Mouse (Mus musculus) lung, embryonic 14.5 days (tissue): ENCODE results near the gene Dlg5. TPM values are rescaled to one million over a fixed set of nuclear protein-coding genes. Genes with fewer than 3 reads are reported as not detected.
A peak's percentile ranks its signal among the peaks of the same experiment; 100 is the strongest.

Experiments
- ATAC-seq: fragments of 200-750 bp; cut with Nextera tagmentation; 2 replicates; pipeline ENCODE4 v1.8.0; 2017; ENCODE audit warnings: mild to moderate bottlenecking, moderate TSS enrichment, moderate library complexity; ENCODE audit not compliant: insufficient read depth
- DNase-seq: peaks from one replicate; pipeline ENCODE4 v3.0.0-alpha.2; 2015
- H3K27ac ChIP-seq: fragments of 300-500 bp; sonication (generic); 2 replicates; pipeline ENCODE4 v1.5.1; 2014; ENCODE audit warnings: low read depth, mild to moderate bottlenecking, moderate library complexity
- H3K27me3 ChIP-seq: fragments of 300-500 bp; sonication (generic); 2 replicates; pipeline ENCODE4 v1.6.1; 2014; ENCODE audit warnings: low read length, control low read depth; ENCODE audit not compliant: insufficient read depth
- H3K36me3 ChIP-seq: fragments of 300-500 bp; sonication (generic); 2 replicates; pipeline ENCODE4 v1.6.1; 2014; ENCODE audit warnings: control low read depth; ENCODE audit not compliant: insufficient read depth
- H3K4me1 ChIP-seq: fragments of 300-500 bp; sonication (generic); 2 replicates; pipeline ENCODE4 v1.6.1; 2014; ENCODE audit warnings: antibody characterized with exemption, control low read depth; ENCODE audit not compliant: insufficient read depth
- H3K4me2 ChIP-seq: fragments of 300-500 bp; sonication (generic); 2 replicates; pipeline ENCODE4 v1.6.1; 2014; ENCODE audit warnings: mild to moderate bottlenecking
- H3K4me3 ChIP-seq: fragments of 300-500 bp; sonication (generic); 2 replicates; pipeline ENCODE4 v1.5.1; 2014; ENCODE audit warnings: low read depth, low read length
- H3K9ac ChIP-seq: fragments of 300-500 bp; sonication (generic); 2 replicates; pipeline ENCODE4 v1.6.1; 2014
- H3K9me3 ChIP-seq: fragments of 300-500 bp; sonication (generic); 2 replicates; pipeline ENCODE4 v1.6.1; 2016; ENCODE audit warnings: low read depth, low read length, control low read depth
- CTCF ChIP-seq: IDR thresholded peaks from 2 replicates; pipeline ENCODE4 v1.5.1; 2016; ENCODE audit warnings: antibody characterized with exemption, low read depth
- WGBS: fragments of 180-500 bp; shearing (Covaris S2); extraction: QIAGEN DNeasy Blood & Tissue Kit; methylation state at CpG from one replicate; pipeline ENCODE4 v1.1.7; 2014; 5-methylcytosine and 5-hydroxymethylcytosine counted together
- polyA plus RNA-seq: library from polyadenylated mRNA; unstranded; fragments of >200 nt; fragmentation: Nextera tagmentation; extraction: Ambion mirVana; gene quantifications from 2 replicates; pipeline ENCODE4 v1.2.1, GENCODE M21; 2014

Dlg5 gene
- polyA plus RNA-seq, 1 experiment from 2014 or later = 28.9 TPM

DNA sequence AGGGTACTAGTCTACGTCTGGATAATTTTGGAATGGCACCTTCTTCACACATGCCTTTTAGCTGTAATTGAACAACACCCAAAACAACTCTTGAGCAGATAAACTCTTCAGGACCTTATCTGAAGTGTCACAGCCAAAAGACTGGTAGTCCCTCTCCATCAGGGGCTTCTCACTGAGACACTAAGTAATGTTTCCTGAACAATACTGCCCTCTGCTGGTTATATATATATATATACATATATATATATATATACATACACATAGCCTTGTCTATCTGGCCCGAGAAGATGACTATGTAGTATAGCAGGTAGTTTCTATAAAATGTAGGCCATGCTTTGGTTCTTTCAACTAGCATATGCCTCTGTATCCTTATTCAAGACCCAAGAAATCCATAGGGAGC, 29.8 kb upstream of the Dlg5 start:
- Histone ChIP-seq H3K4me2 (no peak overlapping the region), H3K4me3 (no peak overlapping the region), H3K27ac (no peak overlapping the region), H3K9ac (no peak overlapping the region), H3K4me1 (no peaks in the 10 kb centered on the region), H3K27me3 (no peaks in the 10 kb centered on the region), H3K9me3 (no peaks in the 10 kb centered on the region), H3K36me3 (no peaks in the 10 kb centered on the region)
- 22% methylated on average over 2 of the region's 2 CpGs for WGBS
- no peak for ATAC-seq
- peak; percentile 77 for DNase-seq
- no peak for TF ChIP-seq CTCF

GRCm38 (mm10) chr14:24273575-24273974, 27.9 kb upstream of the Dlg5 start:
- no peak overlapping the region for H3K4me2 ChIP-seq
- no peaks in the 10 kb centered on the region for H3K36me3 ChIP-seq
- 44% methylated on average over 2 of the region's 2 CpGs for WGBS
- H3K4me3 ChIP-seq = no peak overlapping the region
- peak; percentile 78 for DNase-seq
- TF ChIP-seq CTCF = peak; percentile 74
- no peak overlapping the region for H3K27ac ChIP-seq
- no peaks in the 10 kb centered on the region for H3K27me3 ChIP-seq
- H3K9ac ChIP-seq = no peak overlapping the region
- no peaks in the 10 kb centered on the region for H3K9me3 ChIP-seq
- H3K4me1 ChIP-seq = no peaks in the 10 kb centered on the region
- ATAC-seq = peak; percentile 31; the same call in 1 of the 2 replicates

- no peaks in the 10 kb centered on the region for H3K27me3 ChIP-seq
- peak; percentile 28 for DNase-seq
- TF ChIP-seq CTCF = no peak
- no peak overlapping the region for H3K9ac ChIP-seq
- H3K4me1 ChIP-seq = no peaks in the 10 kb centered on the region
- no peaks in the 10 kb centered on the region for H3K36me3 ChIP-seq
- 59% methylated on average over 1 of the region's 1 CpGs for WGBS
- H3K27ac ChIP-seq = no peak overlapping the region; the same call in 1 of the 2 replicates
- no peak overlapping the region for H3K4me3 ChIP-seq
- no peaks in the 10 kb centered on the region for H3K9me3 ChIP-seq
- ATAC-seq = no peak
- no peak overlapping the region for H3K4me2 ChIP-seq
Observed at GRCm38 (mm10) chr14:24269571-24269970, 23.9 kb upstream of the Dlg5 start.

- H3K4me2 ChIP-seq = no peak overlapping the region
- DNase-seq = peak; percentile 66
- H3K4me3 ChIP-seq = no peak overlapping the region
- TF ChIP-seq CTCF = no peak
- no peak overlapping the region for H3K9ac ChIP-seq
- H3K36me3 ChIP-seq = no peaks in the 10 kb centered on the region
- no peak overlapping the region for H3K27ac ChIP-seq
- peaks cover 7% of the 10 kb centered on the region for H3K4me1 ChIP-seq
- H3K27me3 ChIP-seq = no peaks in the 10 kb centered on the region
- 33% methylated on average over 2 of the region's 2 CpGs for WGBS
- H3K9me3 ChIP-seq = no peaks in the 10 kb centered on the region
- ATAC-seq = peak; percentile 70; the same call in 1 of the 2 replicates
Observed at GRCm38 (mm10) chr14:24262915-24263314, 17.2 kb upstream of the Dlg5 start.

GRCm38 (mm10) chr14:24262382-24262781, 16.7 kb upstream of the Dlg5 start:
- Histone ChIP-seq H3K9ac (no peak overlapping the region), H3K27ac (peak overlapping the region; percentile 40), H3K4me1 (peaks cover 7% of the 10 kb centered on the region), H3K4me2 (no peak overlapping the region), H3K4me3 (no peak overlapping the region), H3K27me3 (no peaks in the 10 kb centered on the region), H3K9me3 (no peaks in the 10 kb centered on the region), H3K36me3 (no peaks in the 10 kb centered on the region)
- no peak for TF ChIP-seq CTCF
- ATAC-seq = 0 out of 2 replicates have a peak, but pooled peaks have one; percentile 36
- 53% methylated on average over 6 of the region's 6 CpGs for WGBS
- DNase-seq = no peak

DNA sequence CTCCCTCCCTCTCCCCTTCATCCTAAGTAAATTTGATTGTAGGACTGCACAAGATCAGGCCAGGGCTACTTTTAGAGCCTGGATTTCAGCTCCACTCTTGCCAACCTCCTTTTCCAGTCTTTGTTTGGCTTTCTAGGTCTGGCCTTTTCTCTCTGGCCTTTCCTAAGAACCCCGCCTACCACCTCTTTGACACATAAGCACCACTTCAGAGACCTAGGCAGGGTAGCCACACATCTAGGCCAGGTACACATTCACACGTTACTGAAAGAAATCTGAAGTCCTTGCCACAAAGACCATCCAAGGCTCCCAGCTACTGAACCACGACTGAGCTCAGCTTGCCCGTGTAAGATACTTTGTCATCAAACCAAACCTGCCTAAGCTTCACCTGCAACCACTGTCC, 14.7 kb upstream of the Dlg5 start:
- Histone ChIP-seq H3K27ac (no peak overlapping the region), H3K27me3 (no peaks in the 10 kb centered on the region), H3K4me1 (peaks cover 7% of the 10 kb centered on the region), H3K4me3 (no peak overlapping the region), H3K36me3 (no peaks in the 10 kb centered on the region), H3K4me2 (no peak overlapping the region), H3K9ac (no peak overlapping the region), H3K9me3 (no peaks in the 10 kb centered on the region)
- WGBS = 47% methylated on average over 4 of the region's 4 CpGs
- ATAC-seq (peak; percentile 52), DNase-seq (peak; percentile 41)
- TF ChIP-seq CTCF = no peak

DNA sequence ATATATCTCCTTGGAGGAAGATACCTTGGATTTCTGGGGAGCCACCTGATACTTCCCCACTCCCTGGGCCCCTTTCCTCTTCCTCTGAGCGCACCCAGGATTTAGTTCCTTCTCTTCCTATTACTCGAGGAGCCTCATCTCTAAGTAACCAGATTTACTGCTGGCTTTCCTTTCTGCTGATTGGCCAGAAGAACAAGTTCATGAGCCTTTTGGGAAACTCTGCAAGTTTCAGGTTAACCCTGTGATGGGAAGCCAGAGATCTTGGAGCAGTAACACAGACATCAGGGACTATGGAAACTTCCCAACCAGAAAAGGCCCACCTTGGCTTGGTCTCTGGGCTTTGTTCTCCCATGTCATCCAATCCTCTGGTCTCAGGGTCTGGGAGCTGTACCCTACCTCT, 10.2 kb upstream of the Dlg5 start:
- Histone ChIP-seq H3K4me3 (no peak overlapping the region), H3K9me3 (no peaks in the 10 kb centered on the region), H3K27me3 (no peaks in the 10 kb centered on the region), H3K4me1 (peaks cover 8% of the 10 kb centered on the region; the same call in 1 of the 2 replicates), H3K27ac (no peak overlapping the region), H3K36me3 (no peaks in the 10 kb centered on the region), H3K9ac (no peak overlapping the region), H3K4me2 (no peak overlapping the region)
- TF ChIP-seq CTCF = no peak
- no peak for ATAC-seq
- WGBS = 65% methylated on average over 2 of the region's 2 CpGs
- DNase-seq = no peak

DNA sequence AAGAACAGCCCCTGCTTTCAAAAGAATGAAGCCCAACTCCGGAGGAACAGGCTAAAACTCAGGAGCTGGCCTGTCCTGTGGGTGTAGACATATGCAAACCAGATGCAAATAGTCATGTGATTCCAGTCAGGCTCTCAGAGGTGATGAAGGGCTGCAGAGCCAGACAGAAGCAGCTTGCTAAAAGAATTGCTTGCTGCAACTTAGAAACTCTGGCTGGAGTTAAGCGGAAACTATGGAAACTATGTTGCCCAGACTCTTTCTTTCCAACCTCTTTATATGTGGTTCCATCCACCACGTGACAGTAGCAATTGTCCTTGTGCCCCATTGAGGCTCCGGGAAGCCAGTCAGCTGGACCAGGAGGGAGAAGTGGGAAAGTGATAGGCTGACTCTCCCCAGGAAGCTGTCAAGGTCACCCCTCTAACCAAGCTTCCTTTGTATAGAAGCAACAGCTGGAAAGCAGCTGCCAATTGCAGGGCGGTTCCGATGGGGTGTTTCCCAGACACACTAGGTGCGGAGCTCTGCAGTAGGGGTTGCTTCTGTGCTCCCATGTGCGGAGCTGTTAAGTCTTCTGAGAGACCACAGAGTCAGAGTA, 8.0 kb upstream of the Dlg5 start:
- WGBS = 9% methylated on average over 8 of the region's 8 CpGs
- Histone ChIP-seq H3K9ac (no peak overlapping the region), H3K4me3 (no peak overlapping the region)

More for the DNA sequence above, 8.0 kb upstream of the Dlg5 start:
- Histone ChIP-seq H3K27ac (peak overlapping the region; percentile 69), H3K9me3 (no peaks in the 10 kb centered on the region), H3K27me3 (no peaks in the 10 kb centered on the region), H3K36me3 (no peaks in the 10 kb centered on the region), H3K4me1 (peaks cover 8% of the 10 kb centered on the region; the same call in 1 of the 2 replicates), H3K4me2 (peak overlapping the region; percentile 18; the same call in 1 of the 2 replicates)
- ATAC-seq (peak; percentile 96), DNase-seq (peak; percentile 84)
- TF ChIP-seq CTCF = no peak
